Mouse (Mus musculus) small intestine, adult 2 months (tissue): ENCODE results near the gene Vhl. TPM values are rescaled to one million over a fixed set of nuclear protein-coding genes. Genes with fewer than 3 reads are reported as not detected.

Source experiments
- H3K27ac ChIP-seq: fragments of 200-500 bp; 2 replicates; pipeline ENCODE4 v1.5.1; 2012; ENCODE audit warnings: low read depth, low read length, control low read depth, inconsistent platforms; ENCODE audit not compliant: insufficient read depth
- H3K27me3 ChIP-seq: fragments of 200-500 bp; 2 replicates; pipeline ENCODE4 v1.6.1; 2012; ENCODE audit warnings: mild to moderate bottlenecking, moderate library complexity, low read length, inconsistent platforms; ENCODE audit not compliant: control insufficient read depth, insufficient read depth
- H3K36me3 ChIP-seq: fragments of 200-500 bp; 2 replicates; pipeline ENCODE4 v1.6.1; 2012; ENCODE audit warnings: mild to moderate bottlenecking, low read length, control low read depth, inconsistent platforms; ENCODE audit not compliant: control insufficient read depth, insufficient read depth
- H3K4me1 ChIP-seq: fragments of 200-500 bp; 2 replicates; pipeline ENCODE4 v1.6.1; 2012; ENCODE audit warnings: low read length, inconsistent platforms, mixed read lengths; ENCODE audit not compliant: control insufficient read depth, insufficient read depth, insufficient read length
- H3K4me3 ChIP-seq: fragments of 200-500 bp; 2 replicates; pipeline ENCODE4 v1.5.1; 2012; ENCODE audit warnings: low read depth, mild to moderate bottlenecking, control low read depth, inconsistent platforms, low read length, moderate library complexity
- CTCF ChIP-seq: fragments of 200-500 bp; IDR thresholded peaks from 2 replicates; pipeline ENCODE4 v1.5.1; 2012; ENCODE audit warnings: low read depth, mild to moderate bottlenecking, control low read depth, inconsistent platforms, low read length, moderate library complexity, mixed read lengths; ENCODE audit not compliant: insufficient replicate concordance, insufficient read length; ENCODE audit errors: extremely low read depth
- POLR2A ChIP-seq: fragments of 200-500 bp; IDR thresholded peaks from 2 replicates; pipeline ENCODE4 v1.6.1; 2012; ENCODE audit warnings: low read depth, mild to moderate bottlenecking, control low read depth, inconsistent platforms, low read length, moderate library complexity
- WGBS: fragments of 180-500 bp; shearing (Covaris S2); methylation state at CpG from one replicate; pipeline ENCODE4 v1.1.7; 2018; 5-methylcytosine and 5-hydroxymethylcytosine counted together
- polyA plus RNA-seq: library from polyadenylated mRNA; depleted of rRNA; stranded (reverse); fragments of >200 nt; gene quantifications from 2 replicates; pipeline ENCODE4 v1.2.3, GENCODE M21; 2012

Vhl gene
- polyA plus RNA-seq, 1 experiment: 7.8 TPM

DNA sequence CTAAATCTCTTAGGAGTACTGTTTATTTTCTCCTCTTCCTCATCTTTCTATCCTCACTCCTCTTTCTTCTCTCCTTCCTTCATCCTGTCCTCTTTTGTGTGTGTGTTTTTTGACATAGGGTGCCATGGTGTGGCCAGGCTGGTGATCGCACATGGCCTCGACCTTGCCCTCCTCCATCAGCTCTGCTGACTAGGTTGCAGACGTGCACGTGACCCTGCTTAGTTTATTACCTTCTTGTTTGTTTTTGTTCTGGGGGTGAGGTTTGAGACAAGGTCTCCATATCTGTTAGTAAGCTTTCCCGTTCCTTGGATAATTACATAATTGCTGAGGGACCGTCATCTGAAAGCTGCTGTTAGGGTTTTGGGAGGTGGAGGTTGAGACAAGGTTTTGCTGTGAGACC is 14.9 kb upstream of the Vhl start:
- no peak overlapping the region for H3K4me3 ChIP-seq
- 26% methylated on average over 6 of the region's 6 CpGs for WGBS
- H3K4me1 ChIP-seq: peaks cover 9% of the 10 kb centered on the region; the same call in 1 of the 2 replicates
- H3K27ac ChIP-seq: no peak overlapping the region
- no peak for TF ChIP-seq POLR2A
- no peak for TF ChIP-seq CTCF
- peaks cover 5% of the 10 kb centered on the region for H3K36me3 ChIP-seq
- H3K27me3 ChIP-seq: no peaks in the 10 kb centered on the region

DNA sequence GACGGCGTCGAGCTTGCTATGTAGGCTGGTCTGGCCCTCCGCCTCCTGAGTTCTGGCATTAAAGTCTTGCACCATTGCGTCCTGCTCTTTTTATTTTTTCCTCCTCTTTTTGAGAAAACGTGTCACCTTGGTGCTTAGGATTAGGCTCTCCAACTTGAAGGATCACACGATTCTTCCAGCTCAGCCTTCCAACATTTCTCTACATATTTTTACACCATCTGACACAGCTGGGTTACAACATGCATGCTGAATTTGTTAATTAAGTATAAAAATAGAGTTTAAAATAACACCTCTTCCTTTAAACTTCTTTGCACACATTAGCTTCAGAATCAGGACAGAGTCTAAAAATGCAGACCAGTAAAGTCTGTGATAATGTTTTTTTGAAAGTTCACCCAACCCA is 14.5 kb upstream of the Vhl start:
- peaks cover 9% of the 10 kb centered on the region; the same call in 1 of the 2 replicates for H3K4me1 ChIP-seq
- H3K36me3 ChIP-seq: peaks cover 6% of the 10 kb centered on the region
- H3K27me3 ChIP-seq: no peaks in the 10 kb centered on the region
- 56% methylated on average over 7 of the region's 7 CpGs for WGBS
- no peak overlapping the region for H3K27ac ChIP-seq
- H3K4me3 ChIP-seq: no peak overlapping the region
- no peak for TF ChIP-seq POLR2A
- no peak for TF ChIP-seq CTCF

DNA sequence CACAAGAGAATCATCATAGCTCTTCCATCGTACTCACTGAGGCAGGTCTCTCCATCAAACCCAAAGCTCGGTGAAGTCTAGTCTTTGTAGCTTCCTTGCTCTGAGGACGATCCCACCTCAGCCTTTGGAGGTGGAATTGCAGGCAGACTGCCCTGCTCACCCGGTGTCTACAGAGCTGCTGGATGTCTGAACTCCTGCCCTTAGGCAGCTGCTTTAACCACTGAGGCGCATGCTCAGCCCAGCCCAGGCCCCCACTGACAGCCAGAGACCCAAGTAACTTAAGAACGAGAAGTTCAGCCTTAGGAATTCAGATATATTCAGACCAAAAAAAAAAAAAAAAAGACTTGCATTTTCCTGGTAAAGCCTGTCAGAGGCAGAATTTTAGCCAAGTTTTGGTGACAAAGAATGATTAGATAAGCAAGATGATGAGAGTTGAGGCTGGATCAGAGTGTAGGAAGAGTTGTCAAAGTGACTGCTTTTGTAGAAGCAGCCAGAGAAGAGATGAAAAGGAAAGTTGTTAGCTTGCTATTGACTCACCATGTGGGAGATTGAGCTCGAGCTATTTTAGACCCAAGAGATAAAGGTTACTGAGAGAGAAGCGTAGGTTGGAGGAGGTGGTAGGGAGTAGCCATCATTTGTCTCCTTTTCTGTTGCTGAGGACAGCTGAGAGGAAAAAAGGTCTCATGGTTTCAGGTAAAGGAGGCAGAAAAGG is 11.3 kb upstream of the Vhl start:
- peaks cover 24% of the 10 kb centered on the region for H3K36me3 ChIP-seq
- H3K27me3 ChIP-seq: no peaks in the 10 kb centered on the region
- H3K27ac ChIP-seq: no peak overlapping the region
- 86% methylated on average over 8 of the region's 8 CpGs for WGBS
- H3K4me1 ChIP-seq: peaks cover 2% of the 10 kb centered on the region; the same call in 1 of the 2 replicates
- no peak overlapping the region for H3K4me3 ChIP-seq
- no peak for TF ChIP-seq CTCF
- no peak for TF ChIP-seq POLR2A

DNA sequence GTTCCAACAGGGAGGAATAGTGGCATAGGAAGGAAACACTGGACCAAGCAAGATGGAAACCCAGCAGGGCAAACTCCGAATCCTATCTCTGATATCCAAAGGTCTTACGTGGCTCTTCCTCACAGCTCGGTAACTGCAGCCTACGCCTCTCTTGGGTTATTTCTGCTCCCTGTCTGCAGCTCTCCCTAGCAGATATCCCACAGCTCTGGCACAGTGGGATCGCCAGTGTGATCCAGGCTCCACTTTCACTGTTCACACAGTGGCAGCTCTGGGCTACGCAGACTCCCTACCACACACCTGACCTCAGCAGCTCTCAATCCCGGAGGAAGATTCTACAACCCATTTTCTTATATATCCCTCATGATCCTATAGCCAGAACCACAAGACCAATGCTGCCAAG is 9.6 kb upstream of the Vhl start:
- no peak overlapping the region for H3K4me3 ChIP-seq
- H3K36me3 ChIP-seq: peaks cover 25% of the 10 kb centered on the region
- no peaks in the 10 kb centered on the region for H3K27me3 ChIP-seq
- H3K4me1 ChIP-seq: peaks cover 2% of the 10 kb centered on the region; the same call in 1 of the 2 replicates
- H3K27ac ChIP-seq: peak overlapping the region; percentile 49; the same call in 1 of the 2 replicates
- TF ChIP-seq CTCF (no peak), POLR2A (no peak)
- 82% methylated on average over 7 of the region's 7 CpGs for WGBS

DNA sequence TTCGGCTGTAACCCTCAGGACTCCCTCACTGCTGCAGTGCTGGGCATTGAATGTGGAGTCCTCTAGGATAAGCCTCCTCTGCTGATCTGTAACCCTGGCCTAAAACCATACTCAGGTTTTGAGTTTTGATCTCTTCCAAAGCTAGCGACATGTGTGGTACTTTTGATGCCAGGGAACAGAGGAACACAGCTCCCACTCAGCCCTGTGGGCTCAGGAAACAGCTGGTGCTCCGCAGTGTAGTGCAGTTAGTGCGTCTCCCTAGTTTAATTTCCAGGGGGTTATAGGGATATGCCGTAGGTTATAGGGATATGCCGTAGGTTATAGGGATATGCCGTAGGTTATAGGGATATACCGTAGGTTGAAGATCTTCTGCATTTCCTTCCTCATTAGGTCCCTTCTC is 8.8 kb upstream of the Vhl start:
- no peak overlapping the region for H3K27ac ChIP-seq
- no peak overlapping the region for H3K4me3 ChIP-seq
- no peaks in the 10 kb centered on the region for H3K27me3 ChIP-seq
- 96% methylated on average over 8 of the region's 8 CpGs for WGBS
- peaks cover 25% of the 10 kb centered on the region for H3K36me3 ChIP-seq
- TF ChIP-seq POLR2A: no peak
- TF ChIP-seq CTCF: no peak
- H3K4me1 ChIP-seq: peaks cover 2% of the 10 kb centered on the region; the same call in 1 of the 2 replicates

DNA sequence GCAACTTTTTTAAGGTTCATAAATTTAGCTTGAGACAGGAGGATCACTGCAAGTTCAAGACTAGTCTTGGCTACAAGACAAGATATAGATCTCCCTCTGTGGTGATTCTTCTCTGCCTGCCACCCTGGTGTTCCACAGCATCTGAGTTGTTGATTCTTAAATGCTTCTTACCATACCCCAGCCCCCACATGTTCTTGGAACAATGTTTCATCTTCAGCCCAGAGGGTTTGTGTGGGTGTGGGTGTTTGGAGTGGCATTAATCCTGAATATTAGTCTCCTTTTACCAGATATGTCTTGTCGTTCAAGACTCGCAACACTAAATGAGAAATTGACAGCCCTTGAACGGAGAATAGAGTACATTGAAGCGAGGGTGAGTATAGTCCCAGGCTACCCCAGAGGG is 8.3 kb upstream of the Vhl start:
- Histone ChIP-seq H3K27me3 (no peaks in the 10 kb centered on the region), H3K27ac (no peak overlapping the region), H3K36me3 (peaks cover 22% of the 10 kb centered on the region), H3K4me3 (no peak overlapping the region), H3K4me1 (peaks cover 2% of the 10 kb centered on the region; the same call in 1 of the 2 replicates)
- no peak for TF ChIP-seq POLR2A
- TF ChIP-seq CTCF: no peak
- 95% methylated on average over 4 of the region's 4 CpGs for WGBS

DNA sequence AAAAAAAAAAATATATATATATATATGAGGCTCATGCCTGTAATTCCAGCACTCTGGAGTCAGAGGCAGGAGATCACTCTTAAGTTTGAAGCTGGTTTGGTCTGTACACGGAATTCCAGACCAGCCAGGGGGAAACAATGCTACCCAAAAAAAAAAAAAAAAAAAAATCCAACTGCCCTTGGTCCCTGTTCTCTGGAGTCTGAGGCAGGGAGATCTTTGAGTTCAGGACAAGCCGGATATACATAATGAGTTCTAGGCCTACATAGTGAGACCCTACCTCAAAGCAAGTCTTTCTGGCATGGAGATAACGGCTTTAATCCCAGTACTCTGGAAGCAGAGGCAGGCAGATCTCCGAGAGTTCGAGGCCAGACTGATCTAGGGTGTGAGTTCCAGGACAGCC is 373 bp upstream of the Vhl start:
- Histone ChIP-seq H3K36me3 (peaks cover 6% of the 10 kb centered on the region), H3K27ac (peak overlapping the region; percentile 24; the same call in 1 of the 2 replicates), H3K4me1 (peaks cover 8% of the 10 kb centered on the region; the same call in 1 of the 2 replicates), H3K4me3 (peak overlapping the region; percentile 43; the same call in 1 of the 2 replicates), H3K27me3 (no peaks in the 10 kb centered on the region)
- TF ChIP-seq CTCF (no peak), POLR2A (no peak)
- WGBS: 39% methylated on average over 5 of the region's 5 CpGs
